Mouse (Mus musculus): Measurements from ENCODE around the gene Mpo.

DNA sequence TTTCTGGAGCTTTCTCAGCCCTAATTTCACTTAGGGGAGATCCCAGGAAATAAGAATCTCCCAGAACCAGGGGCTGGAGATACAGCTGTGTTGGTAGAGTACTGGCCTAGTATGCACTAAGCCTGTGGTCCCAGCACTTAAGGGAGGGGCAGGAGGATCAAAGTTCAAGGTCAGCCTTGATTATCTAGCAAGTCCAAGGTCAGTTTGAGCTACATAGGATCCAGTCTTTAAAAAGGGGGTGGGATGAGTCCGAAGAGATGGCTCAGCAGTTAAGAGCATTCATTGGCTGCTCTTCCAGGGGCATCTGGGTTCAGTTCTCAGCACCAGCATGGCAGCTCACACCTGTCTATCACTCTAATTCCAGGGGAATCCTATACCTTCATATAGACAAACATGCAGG lies 41.1 kb upstream of the Mpo start:
- TF ChIP-seq POLR2A (IDR thresholded peaks at IDR 0.05; ENCODE audit: control insufficient read depth in 1 of 2, insufficient read depth in 1 of 2, low read depth in 1 of 2, low read length in 2 of 2, poor library complexity in 1 of 2) (no peak), CTCF (IDR thresholded peaks at IDR 0.05 in 2 of 3, conservative IDR thresholded peaks at IDR 0.05 in 1 of 3; ENCODE audit: control insufficient read depth in 1 of 3, insufficient read depth in 1 of 3, low read depth in 2 of 3, low read length in 3 of 3, poor library complexity in 1 of 3, severe bottlenecking in 1 of 3) (no peak), MAZ (IDR thresholded peaks at IDR 0.05; ENCODE audit: low read depth, low read length) (no peak), ZC3H11A (IDR thresholded peaks at IDR 0.05; ENCODE audit: low read depth, low read length) (no peak), ZKSCAN1 (IDR thresholded peaks at IDR 0.05; ENCODE audit: low read depth, low read length) (no peak), EP300 (IDR thresholded peaks at IDR 0.05; ENCODE audit: low read depth in 1 of 2, low read length in 2 of 2) (no peak), BHLHE40 (IDR thresholded peaks at IDR 0.05; ENCODE audit: borderline replicate concordance, low read depth, low read length) (no peak), TBP (IDR thresholded peaks at IDR 0.05; ENCODE audit: low read depth, low read length) (no peak), USF2 (IDR thresholded peaks at IDR 0.05; ENCODE audit: borderline replicate concordance in 1 of 2, insufficient read depth in 1 of 2, low read depth in 1 of 2, low read length in 2 of 2) (no peak), UBTF (IDR thresholded peaks at IDR 0.05; ENCODE audit: borderline replicate concordance, insufficient read depth, low read depth, low read length) (no peak)

Measured in MEL (cell line).